Mouse (Mus musculus) embryonic fibroblast, embryonic 13.5 days (primary cell): ENCODE data around the gene Ncam2.

ENCODE experiments used
- CTCF ChIP-seq: IDR thresholded peaks from 2 replicates; pipeline ENCODE4 v1.5.1; 2011; ENCODE audit warnings: mild to moderate bottlenecking, control low read depth, low read length, moderate library complexity, borderline replicate concordance; ENCODE audit not compliant: insufficient read depth
- POLR2A ChIP-seq: IDR thresholded peaks from 2 replicates; pipeline ENCODE4 v1.6.1; 2011; ENCODE audit warnings: low read depth, mild to moderate bottlenecking, control low read depth, low read length, moderate library complexity

DNA sequence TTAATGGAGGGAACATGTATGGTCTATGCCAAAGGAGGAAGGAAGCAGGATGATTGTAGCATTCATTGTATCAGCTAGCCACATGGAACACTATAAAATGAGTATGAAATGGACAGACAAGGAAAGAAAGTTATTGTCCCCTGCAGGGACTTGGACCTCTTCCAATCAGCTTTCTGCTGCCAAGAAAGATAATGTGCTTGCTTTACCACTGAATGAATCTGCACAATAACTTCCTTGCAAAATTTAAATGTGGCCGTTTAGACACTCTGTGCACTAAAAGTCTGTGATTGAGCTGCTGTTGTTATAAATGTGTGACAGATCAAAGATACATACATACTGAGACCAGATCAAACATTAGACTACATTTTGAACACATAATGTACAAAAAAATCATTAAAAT, 451.1 kb downstream of the Ncam2 start:
- TF ChIP-seq CTCF (no peak), POLR2A (no peak)
